In the genomic region with DNA sequence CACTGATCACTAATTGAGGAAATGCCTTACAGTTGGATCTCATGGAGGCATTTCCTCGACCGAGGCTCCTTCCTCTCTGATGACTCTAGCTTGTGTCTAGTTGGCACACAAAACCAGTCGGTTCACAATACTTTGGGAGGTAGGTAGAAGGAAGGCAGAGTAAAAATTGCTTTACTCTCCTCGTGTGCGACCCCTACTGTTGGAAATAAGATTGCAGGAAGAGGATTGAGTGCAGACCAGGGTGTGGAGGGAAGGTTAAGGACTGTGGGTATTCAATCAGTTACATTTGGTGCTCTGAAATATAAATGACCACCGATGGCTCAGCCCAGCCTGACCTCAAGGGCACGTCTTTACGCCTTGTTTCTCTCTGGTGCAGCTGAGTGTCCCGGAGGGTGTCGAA, we compare ENCODE assay signal across 17 mouse cellular contexts. TPM values are rescaled to one million over a fixed set of nuclear protein-coding genes. Genes with fewer than 3 reads are reported as not detected.
DNase-seq lines count a peak whose midpoint lies in the region; ATAC-seq and TF ChIP-seq lines count a peak whose summit lies in the region.
"Had no signal": no experiment of that assay in that cellular context is flagged by ENCODE, and none has a peak within 500 bp of the region (broad histone marks: within the 10 kb centered on the region; RNA-seq: fewer than 3 reads in every experiment).

No protein-coding gene starts in this region.

- TF ChIP-seq POLR2A in small intestine, adult 2 months (IDR thresholded peaks at IDR 0.05; ENCODE audit: low read depth, low read length), result no peak

- H3K9ac ChIP-seq in hindbrain, postnatal 0 days (replicated peaks; ENCODE audit: low read length), result no peak overlapping the region
- H3K9ac ChIP-seq in hindbrain, embryonic 16.5 days (ENCODE audit: low read depth, low read length), result no peak overlapping the region
- H3K9ac ChIP-seq in midbrain, postnatal 0 days (replicated peaks; ENCODE audit: low read length, poor library complexity, severe bottlenecking), result no peak overlapping the region
- no peak overlapping the region for H3K9ac ChIP-seq in midbrain, embryonic 15.5 days
- H3K9ac ChIP-seq: heart, embryonic 15.5 days; hindbrain, embryonic 14.5 days; liver, embryonic 13.5 days had no signal

- peak; percentile 28 for TF ChIP-seq CTCF in hindbrain, postnatal 0 days (IDR thresholded peaks at IDR 0.05; ENCODE audit: low read depth)
- peak; percentile 43 for TF ChIP-seq CTCF in midbrain, postnatal 0 days (IDR thresholded peaks at IDR 0.05)
- TF ChIP-seq CTCF in small intestine, adult 2 months (IDR thresholded peaks at IDR 0.05; ENCODE audit: extremely low read depth, insufficient read length, insufficient replicate concordance, low read depth, low read length), result peak; percentile 2; the same call in 1 of the 2 replicates

- no peaks in the 10 kb centered on the region for H3K9me3 ChIP-seq in hindbrain, postnatal 0 days (ENCODE audit: low read length)
- no peaks in the 10 kb centered on the region for H3K9me3 ChIP-seq in hindbrain, embryonic 16.5 days (ENCODE audit: control insufficient read depth, low read length)
- no peaks in the 10 kb centered on the region for H3K9me3 ChIP-seq in midbrain, postnatal 0 days (ENCODE audit: low read length)
- no peaks in the 10 kb centered on the region for H3K9me3 ChIP-seq in midbrain, embryonic 15.5 days
- H3K9me3 ChIP-seq: heart, embryonic 15.5 days; liver, embryonic 13.5 days had no signal

- no peak overlapping the region for H3K27ac ChIP-seq in hindbrain, postnatal 0 days
- H3K27ac ChIP-seq in hindbrain, embryonic 16.5 days (ENCODE audit: low read depth, low read length), result no peak overlapping the region
- no peak overlapping the region for H3K27ac ChIP-seq in midbrain, postnatal 0 days (ENCODE audit: low read depth, low read length)
- H3K27ac ChIP-seq in midbrain, embryonic 15.5 days, result no peak overlapping the region
- H3K27ac ChIP-seq in small intestine, adult 2 months (ENCODE audit: insufficient read depth, low read depth, low read length), result no peak overlapping the region
- H3K27ac ChIP-seq: heart, embryonic 15.5 days; hindbrain, embryonic 14.5 days; liver, embryonic 13.5 days had no signal

- no peaks in the 10 kb centered on the region for H3K27me3 ChIP-seq in hindbrain, postnatal 0 days (ENCODE audit: insufficient read depth, low read length)
- H3K27me3 ChIP-seq in hindbrain, embryonic 16.5 days (replicated peaks; ENCODE audit: control insufficient read depth, insufficient read depth, low read length), result no peaks in the 10 kb centered on the region
- no peaks in the 10 kb centered on the region for H3K27me3 ChIP-seq in midbrain, postnatal 0 days (ENCODE audit: insufficient read depth, low read length)
- no peaks in the 10 kb centered on the region for H3K27me3 ChIP-seq in midbrain, embryonic 15.5 days (replicated peaks)
- H3K27me3 ChIP-seq in small intestine, adult 2 months (ENCODE audit: control insufficient read depth, insufficient read depth, low read length), result no peaks in the 10 kb centered on the region
- H3K27me3 ChIP-seq: heart, embryonic 15.5 days; liver, embryonic 13.5 days had no signal

- ATAC-seq in hindbrain, postnatal 0 days, result no peak
- no peak for ATAC-seq in hindbrain, embryonic 16.5 days
- ATAC-seq in midbrain, postnatal 0 days (ENCODE audit: low FRiP score), result no peak
- ATAC-seq in midbrain, embryonic 15.5 days (replicated peaks), result no peak

- no peak overlapping the region for H3K4me3 ChIP-seq in hindbrain, postnatal 0 days (ENCODE audit: low read length)
- no peak overlapping the region for H3K4me3 ChIP-seq in hindbrain, embryonic 16.5 days (ENCODE audit: low read length)
- H3K4me3 ChIP-seq in midbrain, postnatal 0 days (ENCODE audit: low read depth, low read length), result no peak overlapping the region
- no peak overlapping the region for H3K4me3 ChIP-seq in midbrain, embryonic 15.5 days
- no peak overlapping the region for H3K4me3 ChIP-seq in small intestine, adult 2 months (ENCODE audit: low read depth, low read length)
- H3K4me3 ChIP-seq: erythroblast, embryonic 14.5 days; heart, embryonic 15.5 days; liver, embryonic 13.5 days; myocyte had no signal

- no peaks in the 10 kb centered on the region for H3K4me1 ChIP-seq in hindbrain, postnatal 0 days (ENCODE audit: insufficient read depth, low read length)
- H3K4me1 ChIP-seq in hindbrain, embryonic 16.5 days (ENCODE audit: control insufficient read depth, insufficient read depth, low read depth, low read length), result no peaks in the 10 kb centered on the region
- H3K4me1 ChIP-seq in midbrain, postnatal 0 days (ENCODE audit: insufficient read depth, low read length), result no peaks in the 10 kb centered on the region
- no peaks in the 10 kb centered on the region for H3K4me1 ChIP-seq in midbrain, embryonic 15.5 days
- H3K4me1 ChIP-seq in small intestine, adult 2 months (ENCODE audit: control insufficient read depth, insufficient read depth, insufficient read length, low read length), result no peaks in the 10 kb centered on the region
- H3K4me1 ChIP-seq: heart, embryonic 15.5 days; liver, embryonic 13.5 days had no signal

- H3K4me2 ChIP-seq in hindbrain, postnatal 0 days (ENCODE audit: low read depth, low read length), result no peak overlapping the region
- H3K4me2 ChIP-seq in hindbrain, embryonic 16.5 days (ENCODE audit: low read length), result no peak overlapping the region
- no peak overlapping the region for H3K4me2 ChIP-seq in midbrain, postnatal 0 days (ENCODE audit: low read depth, low read length, poor library complexity, severe bottlenecking)
- no peak overlapping the region for H3K4me2 ChIP-seq in midbrain, embryonic 15.5 days
- H3K4me2 ChIP-seq: heart, embryonic 15.5 days; hindbrain, embryonic 14.5 days; liver, embryonic 13.5 days had no signal

- WGBS in hindbrain, postnatal 0 days, result 69% methylated on average over 10 of the region's 10 CpGs
- 74% methylated on average over 10 of the region's 10 CpGs for WGBS in hindbrain, embryonic 16.5 days
- WGBS in midbrain, postnatal 0 days, result 73% methylated on average over 10 of the region's 10 CpGs
- WGBS in midbrain, embryonic 15.5 days, result 70% methylated on average over 10 of the region's 10 CpGs
- 50% methylated on average over 10 of the region's 10 CpGs for WGBS in small intestine, adult 2 months

- DNase-seq in hindbrain, postnatal 0 days (ENCODE audit: low spot score), result no peak
- no peak for DNase-seq in midbrain, postnatal 0 days (ENCODE audit: low spot score)
- DNase-seq in ZHBTc4 (ENCODE audit: low read depth, low spot score), result peak; percentile 46
- no peak for DNase-seq in cerebellum, adult 8-10 months
- DNase-seq: embryo, embryonic 11 days; kidney, postnatal 10 days; layer of hippocampus, adult 9-11 months; liver, embryonic 13.5 days had no signal

- H3K36me3 ChIP-seq in hindbrain, postnatal 0 days (ENCODE audit: insufficient read depth, low read length), result no peaks in the 10 kb centered on the region
- H3K36me3 ChIP-seq in hindbrain, embryonic 16.5 days (ENCODE audit: control insufficient read depth, insufficient read depth, low read length), result no peaks in the 10 kb centered on the region
- no peaks in the 10 kb centered on the region for H3K36me3 ChIP-seq in midbrain, postnatal 0 days (ENCODE audit: insufficient read depth, low read length)
- no peaks in the 10 kb centered on the region for H3K36me3 ChIP-seq in midbrain, embryonic 15.5 days (replicated peaks)
- no peaks in the 10 kb centered on the region for H3K36me3 ChIP-seq in small intestine, adult 2 months (ENCODE audit: control insufficient read depth, insufficient read depth, low read length)
- H3K36me3 ChIP-seq: heart, embryonic 15.5 days; liver, embryonic 13.5 days had no signal

RNA-seq across cellular contexts. Expression of gene Wif1, which starts 49.8 kb away (rescaled TPM):
- total RNA-seq in hindbrain, postnatal 0 days (2014; rRNA removed), result 5.4 and 6.4 TPM in 2 replicates
- 9.4 and 11.7 TPM in 2 replicates for polyA plus RNA-seq in hindbrain, postnatal 0 days (2015; fragmentation: Nextera tagmentation; extraction: Ambion mirVana)
- polyA plus RNA-seq in hindbrain, embryonic 16.5 days (2015; fragmentation: Nextera tagmentation; extraction: Ambion mirVana), result 8.3 TPM in 2 replicates
- 4.7 and 7.5 TPM in 2 replicates for total RNA-seq in midbrain, postnatal 0 days (2014; rRNA removed)
- 13.7 and 13.9 TPM in 2 replicates for polyA plus RNA-seq in midbrain, postnatal 0 days (2015; fragmentation: Nextera tagmentation; extraction: Ambion mirVana)
- 13.1 and 19.2 TPM in 2 replicates for polyA plus RNA-seq in midbrain, embryonic 15.5 days (2015; fragmentation: Nextera tagmentation; extraction: Ambion mirVana)
- 0.10 and 0.51 TPM in 2 replicates for polyA plus RNA-seq in small intestine, adult 2 months (2012; rRNA removed)
- total RNA-seq: megakaryocyte-erythroid progenitor cell, adult 5-6 weeks had no signal
- polyA plus RNA-seq: erythroblast, embryonic 14.5 days; thymus, postnatal 0 days had no signal
